Mouse (Mus musculus) lung, adult 2 months (tissue): ENCODE results near the gene Ralgds. TPM values are rescaled to one million over a fixed set of nuclear protein-coding genes. Genes with fewer than 3 reads are reported as not detected.

Experiments
- DNase-seq: peaks from one replicate; pipeline ENCODE4 v3.0.0; 2022
- H3K4me1 ChIP-seq: fragments of 200-500 bp; 2 replicates; pipeline ENCODE4 v1.6.1; 2011; ENCODE audit warnings: low read length; ENCODE audit not compliant: control insufficient read depth, insufficient read depth
- H3K4me3 ChIP-seq: fragments of 200-500 bp; replicated peaks from 2 replicates; pipeline ENCODE3; 2011; ENCODE audit warnings: low read depth, mild to moderate bottlenecking, control low read depth, low read length; ENCODE audit errors: extremely low read depth
- CTCF ChIP-seq: fragments of 200-500 bp; IDR thresholded peaks from 2 replicates; pipeline ENCODE4 v1.5.1; 2011; ENCODE audit warnings: mild to moderate bottlenecking, low read length, control low read depth; ENCODE audit not compliant: insufficient read depth
- POLR2A ChIP-seq: fragments of 200-500 bp; IDR thresholded peaks from 2 replicates; pipeline ENCODE4 v1.6.1; 2011; ENCODE audit warnings: low read depth, mild to moderate bottlenecking, control low read depth, low read length, borderline replicate concordance; ENCODE audit errors: extremely low read depth
- WGBS: fragments of 180-500 bp; shearing (Covaris S2); methylation state at CpG from one replicate; pipeline ENCODE4 v1.1.7; 2018; 5-methylcytosine and 5-hydroxymethylcytosine counted together
- polyA plus RNA-seq: library from polyadenylated mRNA; depleted of rRNA; stranded (reverse); fragments of >200 nt; gene quantifications from 2 replicates; pipeline ENCODE4 v1.2.3, GENCODE M21; 2012; rRNA removed

Ralgds gene
- polyA plus RNA-seq, 1 experiment, result 84.1 TPM

- WGBS, result 69% methylated on average over 7 of the region's 7 CpGs
- DNase-seq, result no peak
- no peak overlapping the region for H3K4me3 ChIP-seq
- H3K4me1 ChIP-seq, result 0 out of 2 replicates have a peak, but pooled peaks cover 2% of the 10 kb centered on the region
- TF ChIP-seq POLR2A (no peak), CTCF (no peak)
Observed at GRCm38 (mm10) chr2:28597733-28598547, 85.0 kb downstream of the Ralgds start.

DNA sequence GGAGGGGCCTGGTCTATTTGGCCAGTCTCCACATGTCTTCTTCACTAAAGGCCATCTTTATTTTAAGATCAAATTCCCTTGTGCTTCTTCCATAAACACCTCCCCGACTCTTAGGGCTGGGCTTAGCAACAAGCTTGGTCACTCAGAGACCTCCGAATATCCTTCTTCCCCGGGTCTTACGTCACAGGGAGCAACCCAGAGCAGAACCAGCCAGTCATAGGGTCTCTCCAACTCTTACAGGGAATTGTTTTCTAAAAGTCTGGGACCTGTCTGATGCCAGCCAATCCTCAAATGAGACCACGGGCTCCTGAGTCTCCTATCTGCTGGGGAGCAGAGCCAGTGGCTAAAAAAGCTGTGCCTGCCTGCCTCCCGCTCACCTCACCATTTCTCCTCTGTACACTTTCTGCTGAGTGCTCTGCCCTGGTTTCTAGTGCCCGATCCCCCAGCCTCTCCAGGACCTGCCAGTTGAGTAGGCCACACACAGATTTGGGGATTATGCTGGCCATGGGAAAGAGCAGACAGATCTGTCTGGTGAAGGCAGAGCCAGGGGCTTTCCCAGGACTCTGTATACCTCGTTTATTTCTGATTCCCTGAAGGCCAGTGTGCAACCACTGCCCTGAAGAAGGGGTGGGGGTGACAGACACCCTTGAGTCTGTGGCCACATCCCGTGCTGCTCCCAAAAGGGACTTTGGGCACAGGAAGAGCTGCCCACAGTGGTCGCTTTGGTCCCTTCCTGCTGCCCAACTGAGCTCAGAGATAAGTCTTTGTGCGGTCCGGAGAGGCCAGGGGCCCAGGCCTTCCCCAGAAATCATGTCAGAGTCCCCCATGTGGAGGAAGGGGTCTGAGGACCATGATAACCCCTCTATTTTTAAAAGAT is 86.0 kb downstream of the Ralgds start:
- WGBS, result 50% methylated on average over 12 of the region's 12 CpGs
- no peak for TF ChIP-seq CTCF
- no peak for TF ChIP-seq POLR2A
- no peak for DNase-seq

DNA sequence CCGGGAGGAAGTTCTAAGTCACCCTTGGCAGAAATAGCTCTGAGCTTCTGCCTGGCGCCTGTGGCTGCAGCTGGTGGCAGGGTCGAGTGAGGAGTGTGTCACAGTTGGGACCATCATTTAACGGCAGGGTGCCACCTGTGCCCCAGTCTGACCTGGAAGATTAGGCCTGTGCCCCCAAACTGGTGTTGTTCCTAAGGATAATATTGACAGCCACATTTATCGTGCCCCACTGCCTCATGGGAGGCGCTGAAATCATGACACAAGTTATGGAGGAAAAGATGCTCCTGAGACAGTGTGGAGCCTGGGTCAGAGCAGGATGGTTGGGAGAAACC is 86.6 kb downstream of the Ralgds start:
- Histone ChIP-seq H3K4me3 (no peak overlapping the region), H3K4me1 (no peaks in the 10 kb centered on the region)
- TF ChIP-seq CTCF (no peak), POLR2A (no peak)
- WGBS, result 53% methylated on average over 6 of the region's 6 CpGs
- DNase-seq, result no peak

More for the DNA sequence above, 86.0 kb downstream of the Ralgds start:
- H3K4me1 ChIP-seq, result no peaks in the 10 kb centered on the region
- no peak overlapping the region for H3K4me3 ChIP-seq

GRCm38 (mm10) chr2:28601720-28602590 is 89.0 kb downstream of the Ralgds start:
- 53% methylated on average over 12 of the region's 12 CpGs for WGBS
- Histone ChIP-seq H3K4me1 (no peaks in the 10 kb centered on the region), H3K4me3 (no peak overlapping the region)
- DNase-seq, result no peak
- no peak for TF ChIP-seq CTCF
- no peak for TF ChIP-seq POLR2A

Other genes with a start within 250 kb of the Ralgds start
- 6.1 TPM in 2 replicates for gene Ppp1r26, start 66.3 kb upstream of the Ralgds start, polyA plus RNA-seq
- gene 1700007K13Rik, start 46.8 kb upstream of the Ralgds start, polyA plus RNA-seq, result 7.4 and 10.5 TPM in 2 replicates
- gene Mrps2, start 45.1 kb upstream of the Ralgds start, polyA plus RNA-seq, result 22.2 and 25.1 TPM in 2 replicates
- 5.1 and 5.6 TPM in 2 replicates for gene Gbgt1, start 16.2 kb upstream of the Ralgds start, polyA plus RNA-seq
- gene Gm10134, start 7.0 kb upstream of the Ralgds start, polyA plus RNA-seq, result 1.1 TPM in 2 replicates
- 0.12 and 3.3 TPM in 2 replicates for gene Cel, start 50.3 kb downstream of the Ralgds start, polyA plus RNA-seq
- 21.6 and 27.3 TPM in 2 replicates for gene Gtf3c5, start 70.6 kb downstream of the Ralgds start, polyA plus RNA-seq
- gene Gfi1b, start 108.9 kb downstream of the Ralgds start, polyA plus RNA-seq, result 0.66 and 0.79 TPM in 2 replicates
- 10.2 and 14.7 TPM in 2 replicates for gene Tsc1, start 128.1 kb downstream of the Ralgds start, polyA plus RNA-seq
- gene Spaca9, start 186.6 kb downstream of the Ralgds start, polyA plus RNA-seq, result 21.4 and 29.6 TPM in 2 replicates
- 4.2 TPM in 2 replicates for gene Ak8, start 187.0 kb downstream of the Ralgds start, polyA plus RNA-seq